Mouse (Mus musculus) MEL (cell line): ENCODE measurements around the gene Mex3a. TPM values are rescaled to one million over a fixed set of nuclear protein-coding genes. Genes with fewer than 3 reads are reported as not detected.

ENCODE experiments used
- DNase-seq: peaks from one replicate; pipeline ENCODE4 v3.0.0; 2011; ENCODE audit warnings: low read depth, low spot score
- H3K27ac ChIP-seq: 2 replicates; pipeline ENCODE4 v1.5.1; 2012; ENCODE audit warnings: low read depth, mild to moderate bottlenecking, control low read depth, low read length, moderate library complexity; ENCODE audit not compliant: control insufficient read depth
- H3K27me3 ChIP-seq, 2 experiments: fragments of 150-350 bp in 1 of 2; sonication (generic) in 1 of 2; 2 replicates each; pipeline ENCODE4 v1.6.1; 2012; ENCODE audit warnings: low read length in 2 of 2, mild to moderate bottlenecking in 2 of 2, improper control_type of control experiment in 1 of 2, moderate library complexity in 1 of 2; ENCODE audit not compliant: insufficient read depth in 2 of 2, control insufficient read depth in 1 of 2
- H3K36me3 ChIP-seq, 2 experiments: 2 replicates each; pipeline ENCODE4 v1.6.1; 2012 to 2014; ENCODE audit warnings: low read length in 2 of 2, improper control_type of control experiment in 1 of 2, inconsistent platforms in 1 of 2, mild to moderate bottlenecking in 1 of 2; ENCODE audit not compliant: insufficient read depth in 2 of 2, control insufficient read depth in 1 of 2
- H3K4me1 ChIP-seq, 2 experiments: fragments of 150-350 bp in 1 of 2; sonication (generic) in 1 of 2; 2 replicates each; pipeline ENCODE4 v1.6.1; 2012; ENCODE audit warnings: low read length in 2 of 2, improper control_type of control experiment in 1 of 2, mild to moderate bottlenecking in 1 of 2; ENCODE audit not compliant: insufficient read depth in 2 of 2, control insufficient read depth in 1 of 2
- H3K4me3 ChIP-seq, 2 experiments: fragments of 150-350 bp in 1 of 2; sonication (generic) in 1 of 2; 2 replicates each; pipeline ENCODE4 v1.5.1; 2012; ENCODE audit warnings: low read depth in 2 of 2, low read length in 2 of 2, mild to moderate bottlenecking in 2 of 2, moderate library complexity in 2 of 2, control low read depth in 1 of 2, improper control_type of control experiment in 1 of 2; ENCODE audit not compliant: control insufficient read depth in 1 of 2, insufficient read depth in 1 of 2
- H3K79me2 ChIP-seq: 2 replicates; pipeline ENCODE4 v1.6.1; 2012; ENCODE audit warnings: mild to moderate bottlenecking, low read length, moderate library complexity; ENCODE audit not compliant: control insufficient read depth, poor library complexity, insufficient read depth
- H3K9ac ChIP-seq: 2 replicates; pipeline ENCODE4 v1.6.1; 2012; ENCODE audit warnings: low read depth, mild to moderate bottlenecking, control low read depth, low read length, moderate library complexity; ENCODE audit not compliant: control insufficient read depth, poor library complexity, severe bottlenecking
- H3K9me3 ChIP-seq: fragments of 150-350 bp; sonication (generic); replicated peaks from 2 replicates; pipeline ENCODE4 v1.6.1; 2012; ENCODE audit warnings: mild to moderate bottlenecking, low read length, improper control_type of control experiment, moderate library complexity; ENCODE audit not compliant: insufficient read depth
- BHLHE40 ChIP-seq: IDR thresholded peaks from 2 replicates; pipeline ENCODE4 v1.6.1; 2012; ENCODE audit warnings: low read depth, mild to moderate bottlenecking, inconsistent platforms, low read length, improper control_type of control experiment, borderline replicate concordance
- CHD2 ChIP-seq: IDR thresholded peaks from 2 replicates; pipeline ENCODE4 v1.6.1; 2011; ENCODE audit warnings: low read length, improper control_type of control experiment
- CTCF ChIP-seq, 3 experiments: IDR thresholded peaks in 2 of 3; conservative IDR thresholded peaks in 1 of 3; 2 replicates each; pipeline ENCODE4 v1.5.1; 2011 to 2012; ENCODE audit warnings: low read length in 3 of 3, low read depth in 2 of 3, mild to moderate bottlenecking in 2 of 3, improper control_type of control experiment in 1 of 3, inconsistent platforms in 1 of 3, mixed read lengths in 1 of 3, moderate library complexity in 1 of 3; ENCODE audit not compliant: control insufficient read depth in 1 of 3, insufficient read depth in 1 of 3, poor library complexity in 1 of 3, severe bottlenecking in 1 of 3
- ELF1 ChIP-seq: IDR thresholded peaks from 2 replicates; pipeline ENCODE4 v1.6.1; 2014; ENCODE audit warnings: low read depth, mild to moderate bottlenecking, inconsistent platforms, low read length, improper control_type of control experiment, moderate library complexity
- EP300 ChIP-seq, 2 experiments: IDR thresholded peaks; 2 replicates each; pipeline ENCODE4 v1.6.1; 2011; ENCODE audit warnings: improper control_type of control experiment in 2 of 2, low read length in 2 of 2, low read depth in 1 of 2, mild to moderate bottlenecking in 1 of 2
- ETS1 ChIP-seq: IDR thresholded peaks from 2 replicates; pipeline ENCODE4 v1.6.1; 2012; ENCODE audit warnings: low read depth, mild to moderate bottlenecking, inconsistent platforms, low read length, improper control_type of control experiment, moderate library complexity
- GABPA ChIP-seq: IDR thresholded peaks from 2 replicates; pipeline ENCODE4 v1.6.1; 2012; ENCODE audit warnings: low read depth, mild to moderate bottlenecking, inconsistent platforms, low read length, improper control_type of control experiment, moderate library complexity
- GATA1 ChIP-seq: IDR thresholded peaks from 2 replicates; pipeline ENCODE4 v1.6.1; 2011; ENCODE audit warnings: low read depth, low read length, improper control_type of control experiment
- HCFC1 ChIP-seq: IDR thresholded peaks from 2 replicates; pipeline ENCODE4 v1.6.1; 2012; ENCODE audit warnings: low read depth, mild to moderate bottlenecking, inconsistent platforms, low read length, improper control_type of control experiment, moderate library complexity
- JUND ChIP-seq: IDR thresholded peaks from 2 replicates; pipeline ENCODE4 v1.6.1; 2011; ENCODE audit warnings: low read depth, mild to moderate bottlenecking, improper control_type of control experiment, low read length
- KAT2A ChIP-seq: conservative IDR thresholded peaks from 2 replicates; pipeline ENCODE4 v1.6.1; 2012; ENCODE audit warnings: low read depth, low read length, improper control_type of control experiment, inconsistent platforms
- NRF1 ChIP-seq: IDR thresholded peaks from 2 replicates; pipeline ENCODE4 v1.6.1; 2014; ENCODE audit warnings: low read depth, mild to moderate bottlenecking, inconsistent platforms, low read length, improper control_type of control experiment, moderate library complexity; ENCODE audit not compliant: poor library complexity, insufficient read depth, severe bottlenecking
- POLR2A ChIP-seq, 2 experiments: IDR thresholded peaks; 2 replicates each; pipeline ENCODE4 v1.6.1; 2011 to 2012; ENCODE audit warnings: low read length in 2 of 2, mild to moderate bottlenecking in 2 of 2, control low read depth in 1 of 2, improper control_type of control experiment in 1 of 2, low read depth in 1 of 2, moderate library complexity in 1 of 2; ENCODE audit not compliant: control insufficient read depth in 1 of 2, insufficient read depth in 1 of 2, poor library complexity in 1 of 2
- POLR2AphosphoS2 ChIP-seq: IDR thresholded peaks from 2 replicates; pipeline ENCODE4 v1.6.1; 2011; ENCODE audit warnings: low read length, improper control_type of control experiment
- RCOR1 ChIP-seq: IDR thresholded peaks from 2 replicates; pipeline ENCODE4 v1.6.1; 2012; ENCODE audit warnings: low read depth, mild to moderate bottlenecking, inconsistent platforms, low read length, improper control_type of control experiment
- TAL1 ChIP-seq: IDR thresholded peaks from 2 replicates; pipeline ENCODE4 v1.6.1; 2012; ENCODE audit warnings: mild to moderate bottlenecking, inconsistent platforms, low read length, moderate library complexity, mixed read lengths
- TCF12 ChIP-seq: IDR thresholded peaks from 2 replicates; pipeline ENCODE4 v1.6.1; 2014; ENCODE audit warnings: low read depth, mild to moderate bottlenecking, inconsistent platforms, low read length, improper control_type of control experiment, moderate library complexity
- USF2 ChIP-seq, 2 experiments: IDR thresholded peaks; 2 replicates each; pipeline ENCODE4 v1.6.1; 2011 to 2012; ENCODE audit warnings: improper control_type of control experiment in 2 of 2, low read length in 2 of 2, borderline replicate concordance in 1 of 2, inconsistent platforms in 1 of 2, low read depth in 1 of 2, mild to moderate bottlenecking in 1 of 2; ENCODE audit not compliant: insufficient read depth in 1 of 2
- ZC3H11A ChIP-seq: IDR thresholded peaks from 2 replicates; pipeline ENCODE4 v1.6.1; 2012; ENCODE audit warnings: low read depth, mild to moderate bottlenecking, inconsistent platforms, low read length, improper control_type of control experiment
- polyA plus RNA-seq, 2 experiments: library from polyadenylated mRNA; stranded (reverse) in 1 of 2; unstranded in 1 of 2; fragments of >175 nt in 1 of 2; fragments of >200 nt in 1 of 2; gene quantifications; 2 replicates each; pipeline versions ENCODE4 v1.2.1 to v1.2.4; 2012; ENCODE audit warnings: low replicate concordance in 2 of 2, low read depth in 1 of 2; ENCODE audit not compliant: insufficient read length in 2 of 2, insufficient read depth in 1 of 2, missing spikeins in 1 of 2
- total RNA-seq: library from RNA; depleted of rRNA; stranded (reverse); fragments of 300-350 nt; gene quantifications from 2 replicates; pipeline ENCODE4 v1.2.3, GENCODE M21; 2012

Mex3a gene
- total and polyA plus RNA-seq, 3 experiments, result 5.5 to 10.1 TPM; not detected in 1

DNA sequence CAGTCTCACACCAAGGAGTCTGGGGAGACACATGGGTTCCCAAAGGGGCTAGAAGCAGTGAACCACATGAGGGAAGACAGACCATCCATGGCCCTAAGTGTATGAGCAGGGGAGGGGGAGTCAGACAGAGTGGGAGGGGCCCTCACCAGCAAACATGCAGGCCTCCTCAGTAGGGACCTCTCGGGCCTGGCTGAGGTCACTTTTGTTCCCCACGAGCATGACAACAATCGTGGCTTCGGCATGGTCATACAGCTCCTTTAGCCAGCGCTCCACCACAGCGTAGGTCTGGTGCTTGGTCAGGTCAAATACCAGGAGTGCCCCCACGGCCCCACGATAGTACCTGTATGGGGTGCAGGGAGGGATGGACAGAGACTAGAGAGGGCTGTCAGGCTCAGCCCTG is 11.0 kb downstream of the Mex3a start:
- Histone ChIP-seq H3K9me3 (no peaks in the 10 kb centered on the region), H3K4me3 (no peak overlapping the region), H3K9ac (no peak overlapping the region), H3K36me3 (peaks cover 0 to 12% of the 10 kb centered on the region in 2 experiments; a peak in 2 of 4 replicates), H3K27me3 (no peaks in the 10 kb centered on the region), H3K79me2 (no peaks in the 10 kb centered on the region), H3K4me1 (peaks cover 17 to 24% of the 10 kb centered on the region in 2 experiments), H3K27ac (no peak overlapping the region)
- TF ChIP-seq USF2 (IDR thresholded peaks at IDR 0.05; ENCODE audit: borderline replicate concordance in 1 of 2, insufficient read depth in 1 of 2, low read depth in 1 of 2, low read length in 2 of 2) (no peak), TCF12 (no peak), JUND (no peak), KAT2A (no peak), POLR2AphosphoS2 (no peak), POLR2A (IDR thresholded peaks at IDR 0.05; ENCODE audit: control insufficient read depth in 1 of 2, insufficient read depth in 1 of 2, low read depth in 1 of 2, low read length in 2 of 2, poor library complexity in 1 of 2) (no peak), ZC3H11A (no peak), RCOR1 (no peak), GATA1 (no peak)
- no peak for DNase-seq

- no peaks in the 10 kb centered on the region for H3K27me3 ChIP-seq
- H3K9me3 ChIP-seq, result no peaks in the 10 kb centered on the region
- H3K79me2 ChIP-seq, result no peaks in the 10 kb centered on the region
- peaks cover 17 to 24% of the 10 kb centered on the region in 2 experiments for H3K4me1 ChIP-seq
- peak; percentile 61 for DNase-seq
- peaks cover 0 to 12% of the 10 kb centered on the region in 2 experiments; a peak in 2 of 4 replicates for H3K36me3 ChIP-seq
- no peak overlapping the region for H3K27ac ChIP-seq
- TF ChIP-seq CTCF (IDR thresholded peaks at IDR 0.05 in 2 of 3, conservative IDR thresholded peaks at IDR 0.05 in 1 of 3; ENCODE audit: control insufficient read depth in 1 of 3, insufficient read depth in 1 of 3, low read depth in 2 of 3, low read length in 3 of 3, poor library complexity in 1 of 3, severe bottlenecking in 1 of 3) (no peak), CHD2 (peak; percentile 43; the same call in 1 of the 2 replicates), TAL1 (peak; percentile 26), ELF1 (peak; percentile 60; the same call in 1 of the 2 replicates), TCF12 (peak; percentile 44; the same call in 1 of the 2 replicates), ETS1 (peak; percentile 52), HCFC1 (peak; percentile 8; the same call in 1 of the 2 replicates), BHLHE40 (0 out of 2 replicates have a peak, but pooled peaks have one; percentile 53), EP300 (IDR thresholded peaks at IDR 0.05; ENCODE audit: low read depth in 1 of 2, low read length in 2 of 2) (peak; percentile 48 to 70; a peak in 2 of 4 replicates), NRF1 (no peak), GATA1 (peak; percentile 62), GABPA (no peak)
- no peak overlapping the region for H3K9ac ChIP-seq
- no peak overlapping the region for H3K4me3 ChIP-seq
Measured at GRCm38 (mm10) chr3:88543651-88544410, 11.6 kb downstream of the Mex3a start.
